In genomic region chr1:54851610-54852009, GRCm38 (mm10) we compare ENCODE assay signal across 26 mouse cellular contexts.
DNase-seq lines count a peak whose midpoint lies in the region; ATAC-seq and TF ChIP-seq lines count a peak whose summit lies in the region.
"Had no signal": no experiment of that assay in that cellular context is flagged by ENCODE, and none has a peak within 500 bp of the region (broad histone marks: within the 10 kb centered on the region; RNA-seq: fewer than 3 reads in every experiment).

No protein-coding gene starts in this region.

- no peaks in the 10 kb centered on the region for H3K4me1 ChIP-seq in kidney, postnatal 0 days (replicated peaks; ENCODE audit: insufficient read depth, low read length)
- peaks cover 38% of the 10 kb centered on the region for H3K4me1 ChIP-seq in embryonic facial prominence, embryonic 14.5 days (ENCODE audit: control insufficient read depth, insufficient read depth, low read length)

- H3ac ChIP-seq in myocyte (ENCODE audit: control insufficient read depth, insufficient read length): no peak overlapping the region

- H3K79me2 ChIP-seq in myocyte (ENCODE audit: control insufficient read depth, insufficient read depth): no peaks in the 10 kb centered on the region

- no peaks in the 10 kb centered on the region for H3K36me3 ChIP-seq in kidney, postnatal 0 days (ENCODE audit: insufficient read depth, low read length)
- no peaks in the 10 kb centered on the region for H3K36me3 ChIP-seq in embryonic facial prominence, embryonic 14.5 days (ENCODE audit: control insufficient read depth, insufficient read depth, low read length)
- H3K36me3 ChIP-seq in myocyte (ENCODE audit: control insufficient read depth, insufficient read depth): no peaks in the 10 kb centered on the region
- H3K36me3 ChIP-seq: embryonic facial prominence, embryonic 12.5 days; forebrain, embryonic 15.5 days; heart, embryonic 15.5 days; liver, embryonic 12.5 days; neural tube, embryonic 12.5 days had no signal

- TF ChIP-seq CTCF in kidney, postnatal 0 days (IDR thresholded peaks at IDR 0.05; ENCODE audit: low read depth): no peak

- ATAC-seq in kidney, postnatal 0 days (replicated peaks; ENCODE audit: low FRiP score, low read depth): no peak; the same call in 1 of the 2 replicates
- peak; percentile 63; the same call in 1 of the 2 replicates for ATAC-seq in embryonic facial prominence, embryonic 14.5 days (ENCODE audit: low read depth)
- ATAC-seq: forebrain, embryonic 15.5 days; inflammation-experienced regulatory T-cells, adult 6 months; liver, embryonic 12.5 days had no signal

- DNase-seq in embryo, embryonic 10 days (ENCODE audit: low spot score): peak; percentile 41
- no peak for DNase-seq in embryo, embryonic 9.5 days (ENCODE audit: extremely low spot score)
- peak; percentile 73 for DNase-seq in kidney, postnatal 0 days (ENCODE audit: low spot score)
- no peak for DNase-seq in kidney, postnatal 14 days
- DNase-seq in embryonic facial prominence, embryonic 14.5 days (ENCODE audit: low spot score): peak; percentile 87
- no peak for DNase-seq in right cerebral cortex, postnatal 14 days
- DNase-seq: adrenal gland, postnatal 10 days; cerebellum, adult 2 months; cerebellum, postnatal 25 days; heart, postnatal 36 days; kidney, adult 18-20 months; layer of hippocampus, adult 9-11 months; lung, adult 18-20 months; lung, postnatal 4 days; midbrain, embryonic 14.5 days; retina, postnatal 1 day; thymus, postnatal 25 days had no signal

- no peak overlapping the region for H3K27ac ChIP-seq in kidney, postnatal 0 days
- peak overlapping the region; percentile 31; the same call in 1 of the 2 replicates for H3K27ac ChIP-seq in embryonic facial prominence, embryonic 14.5 days (replicated peaks; ENCODE audit: low read depth, low read length)
- H3K27ac ChIP-seq: embryonic facial prominence, embryonic 12.5 days; forebrain, embryonic 15.5 days; heart, embryonic 15.5 days; hindbrain, embryonic 14.5 days; left cerebral cortex, adult 2 months; liver, embryonic 12.5 days; neural tube, embryonic 12.5 days had no signal

- no peak overlapping the region for H3K4me3 ChIP-seq in kidney, postnatal 0 days (replicated peaks; ENCODE audit: low read depth, low read length)
- H3K4me3 ChIP-seq in embryonic facial prominence, embryonic 14.5 days (ENCODE audit: low read depth, low read length): no peak overlapping the region
- H3K4me3 ChIP-seq in myocyte: no peak overlapping the region
- H3K4me3 ChIP-seq: embryonic facial prominence, embryonic 12.5 days; forebrain, embryonic 15.5 days; heart, embryonic 15.5 days; left cerebral cortex, adult 2 months; liver, embryonic 12.5 days; neural tube, embryonic 12.5 days had no signal

- 25% methylated on average over 9 of the region's 9 CpGs for WGBS in kidney, postnatal 0 days
- WGBS in embryonic facial prominence, embryonic 14.5 days: 32% methylated on average over 9 of the region's 9 CpGs

- H3K9me3 ChIP-seq in kidney, postnatal 0 days (replicated peaks; ENCODE audit: low read length): no peaks in the 10 kb centered on the region
- H3K9me3 ChIP-seq in embryonic facial prominence, embryonic 14.5 days (ENCODE audit: control insufficient read depth, low read length): no peaks in the 10 kb centered on the region
- H3K9me3 ChIP-seq: embryonic facial prominence, embryonic 12.5 days; forebrain, embryonic 15.5 days; heart, embryonic 15.5 days; liver, embryonic 12.5 days; neural tube, embryonic 12.5 days had no signal

- no peaks in the 10 kb centered on the region for H3K27me3 ChIP-seq in kidney, postnatal 0 days (ENCODE audit: insufficient read depth, low read length)
- H3K27me3 ChIP-seq in embryonic facial prominence, embryonic 14.5 days (replicated peaks; ENCODE audit: control insufficient read depth, insufficient read depth, low read length): no peaks in the 10 kb centered on the region
- no peaks in the 10 kb centered on the region for H3K27me3 ChIP-seq in myocyte (ENCODE audit: control insufficient read depth, insufficient read depth, insufficient read length)
- H3K27me3 ChIP-seq: embryonic facial prominence, embryonic 12.5 days; forebrain, embryonic 15.5 days; heart, embryonic 15.5 days; liver, embryonic 12.5 days; neural tube, embryonic 12.5 days had no signal

- H3K9ac ChIP-seq in kidney, postnatal 0 days (ENCODE audit: low read depth, low read length): no peak overlapping the region
- no peak overlapping the region for H3K9ac ChIP-seq in embryonic facial prominence, embryonic 14.5 days (ENCODE audit: low read depth, low read length)
- H3K9ac ChIP-seq: embryonic facial prominence, embryonic 12.5 days; forebrain, embryonic 15.5 days; heart, embryonic 15.5 days; hindbrain, embryonic 14.5 days; liver, embryonic 12.5 days; neural tube, embryonic 12.5 days had no signal

- H3K4me2 ChIP-seq in kidney, postnatal 0 days (ENCODE audit: low read length): no peak overlapping the region
- H3K4me2 ChIP-seq in embryonic facial prominence, embryonic 14.5 days (ENCODE audit: low read depth, low read length): no peak overlapping the region
- H3K4me2 ChIP-seq in myocyte (ENCODE audit: low read depth): peak overlapping the region; percentile 12
- H3K4me2 ChIP-seq: embryonic facial prominence, embryonic 12.5 days; forebrain, embryonic 15.5 days; heart, embryonic 15.5 days; hindbrain, embryonic 14.5 days; liver, embryonic 12.5 days; neural tube, embryonic 12.5 days had no signal

- TF ChIP-seq POLR2A in myocyte (IDR thresholded peaks at IDR 0.05; ENCODE audit: insufficient read length, low read depth): no peak

TF ChIP-seq in myocyte, 11 proteins besides CTCF, POLR2A, EP300 and RAD21:
- TF ChIP-seq CEBPB (IDR thresholded peaks at IDR 0.05; ENCODE audit: insufficient read depth, poor library complexity, severe bottlenecking): no peak
- no peak for TF ChIP-seq REST (IDR thresholded peaks at IDR 0.05; ENCODE audit: insufficient read depth, insufficient read length)
- TF ChIP-seq MAX (IDR thresholded peaks at IDR 0.05; ENCODE audit: low read depth): no peak
- TF ChIP-seq TCF3 (IDR thresholded peaks at IDR 0.05; ENCODE audit: insufficient read length, low read depth): no peak
- no peak for TF ChIP-seq MYOD1 (IDR thresholded peaks at IDR 0.05; ENCODE audit: control insufficient read depth in 1 of 3, insufficient read length in 2 of 3, low read depth in 2 of 3)
- no peak for TF ChIP-seq TCF12 (IDR thresholded peaks at IDR 0.05; ENCODE audit: insufficient read depth, poor library complexity, severe bottlenecking)
- no peak for TF ChIP-seq E2F4 (IDR thresholded peaks at IDR 0.05; ENCODE audit: insufficient read depth)
- TF ChIP-seq SRF (IDR thresholded peaks at IDR 0.05; ENCODE audit: control insufficient read depth, insufficient read length, low read depth): no peak
- no peak for TF ChIP-seq USF1 (IDR thresholded peaks at IDR 0.05; ENCODE audit: low read depth)
- no peak for TF ChIP-seq POLR2AphosphoS2 (IDR thresholded peaks at IDR 0.05; ENCODE audit: insufficient read length, low read depth)
- TF ChIP-seq MYOG (IDR thresholded peaks at IDR 0.05; ENCODE audit: control insufficient read depth in 1 of 3, insufficient read depth in 1 of 3, insufficient read length in 2 of 3, low read depth in 2 of 3): no peak

Comparison
In these comparisons a context has a peak if more than half of its experiments do, and no peak if none do; other contexts are left out.
1. DNase-seq: peak in embryo, embryonic 10 days (single experiment), kidney, postnatal 0 days (single experiment) and embryonic facial prominence, embryonic 14.5 days (single experiment); none in embryo, embryonic 9.5 days (single experiment), kidney, postnatal 14 days (single experiment) and right cerebral cortex, postnatal 14 days (single experiment).